Mouse (Mus musculus) kidney, adult 11 months (tissue): Measurements from ENCODE around the gene Spag6.

Experiments
- DNase-seq: peaks from one replicate; pipeline ENCODE4 v3.0.0; 2022

The Spag6 gene

DNA sequence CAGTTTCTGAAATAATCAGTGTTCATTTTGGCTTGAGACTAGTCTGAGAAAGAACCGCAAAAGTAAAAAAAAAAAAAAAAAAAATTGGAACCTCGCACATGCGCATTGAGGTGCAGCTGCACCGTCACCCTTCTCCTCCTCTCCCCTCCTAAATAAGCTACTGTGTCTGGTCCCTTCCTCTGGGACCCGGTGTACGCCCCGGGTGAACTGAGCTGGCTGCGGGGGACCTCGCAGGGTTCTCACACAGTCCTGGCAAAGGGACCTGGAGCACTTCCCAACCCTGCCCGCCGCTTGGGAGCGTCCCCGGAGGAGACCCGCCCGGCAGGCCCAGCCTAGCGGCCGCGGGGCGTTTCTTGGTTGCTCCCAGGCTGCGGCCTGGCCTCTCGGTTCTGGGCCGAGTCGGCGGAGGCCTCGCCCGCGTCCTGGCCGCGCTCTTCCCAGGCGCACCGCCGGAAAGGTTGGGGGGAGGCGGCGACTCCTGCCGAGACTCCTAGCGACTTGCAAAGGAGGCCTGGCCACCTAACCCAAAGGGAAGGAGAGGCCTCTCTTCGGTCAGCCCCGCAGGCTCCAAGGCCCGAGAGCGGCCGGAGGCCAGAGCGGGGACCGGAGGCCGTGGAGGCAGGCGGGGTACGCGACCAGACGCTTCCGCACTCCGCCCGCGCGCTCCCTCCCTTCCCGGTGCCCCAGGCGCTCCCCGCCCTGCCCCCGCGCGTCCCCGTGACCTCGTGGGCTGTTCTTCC lies at the start of gene Spag6:
Spag6 (plus strand) TSS at position 162 of the 740 bp plus-strand sequence.
- peak; percentile 66 for DNase-seq

GRCm38 (mm10) chr2:18648563-18648962 lies 45.3 kb upstream of the Spag6 start:
- DNase-seq = no peak

DNA sequence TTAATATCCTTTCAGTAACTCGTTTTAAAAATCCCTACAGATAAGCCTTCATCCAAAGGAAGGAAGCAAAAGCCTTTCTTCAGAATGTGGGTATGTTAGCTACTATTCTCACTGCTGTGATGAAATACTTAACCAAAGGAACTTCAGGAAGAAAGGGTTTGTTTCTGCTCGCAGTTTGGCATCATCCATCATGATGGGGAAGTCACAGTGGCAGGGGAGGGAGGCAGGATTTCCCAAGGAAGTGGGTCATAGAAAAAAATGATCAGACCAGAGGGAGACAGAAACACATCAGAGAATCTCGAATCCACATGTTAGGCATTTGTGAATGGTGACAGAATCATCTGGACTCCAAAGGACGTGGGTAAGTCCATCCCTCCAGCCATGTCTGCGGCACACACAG lies 39.0 kb upstream of the Spag6 start:
- peak; percentile 6 for DNase-seq

- DNase-seq = no peak
Observed at GRCm38 (mm10) chr2:18664003-18664402, 29.8 kb upstream of the Spag6 start.

- no peak for DNase-seq
Observed at GRCm38 (mm10) chr2:18671041-18671440, 22.8 kb upstream of the Spag6 start.

GRCm38 (mm10) chr2:18672133-18672765 lies 21.6 kb upstream of the Spag6 start, which contains the start of gene Commd3:
TSS of gene Commd3 (plus strand) at chr2:18672384.
- peak; percentile 93 for DNase-seq

DNA sequence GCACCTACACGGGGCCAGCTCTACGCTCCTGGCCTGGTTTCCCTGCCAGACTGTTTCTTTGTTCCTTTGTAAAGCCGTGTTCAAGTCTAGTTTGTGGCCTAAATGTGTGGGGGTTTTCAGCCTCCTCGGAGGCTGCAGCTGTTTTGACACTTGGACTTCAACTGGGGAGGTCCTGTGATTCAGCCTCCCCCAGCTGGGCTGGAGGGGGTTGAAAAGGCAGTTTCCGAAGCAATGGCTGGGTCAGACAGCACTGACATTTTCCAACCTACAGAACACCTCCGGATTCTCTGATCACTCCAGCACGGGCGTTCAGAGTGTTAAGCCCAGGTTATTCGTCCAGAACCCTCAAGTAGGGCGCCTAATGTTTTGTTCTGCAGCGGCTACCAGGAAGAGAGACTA lies 21.1 kb upstream of the Spag6 start:
- no peak for DNase-seq

DNA sequence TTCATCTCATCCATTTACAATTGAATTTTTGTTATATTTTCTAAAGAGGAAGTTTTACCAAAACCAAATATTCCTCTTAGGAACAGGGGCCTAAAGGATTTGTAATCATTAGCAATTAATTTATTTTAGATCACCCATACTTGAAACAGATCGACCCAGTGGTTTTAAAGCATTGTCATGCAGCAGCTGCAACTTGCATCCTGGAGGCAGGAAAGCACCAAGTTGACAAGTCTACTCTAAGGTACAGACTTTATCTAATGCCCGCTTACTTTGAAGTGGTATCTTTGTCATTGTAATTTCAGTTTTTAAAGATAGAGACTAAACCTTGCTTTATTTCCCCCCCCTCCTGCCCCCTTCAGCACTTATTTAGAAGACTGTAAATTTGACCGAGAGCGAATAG lies 20.1 kb upstream of the Spag6 start:
- no peak for DNase-seq

- no peak for DNase-seq
Observed at GRCm38 (mm10) chr2:18674193-18674902, 19.5 kb upstream of the Spag6 start.

- no peak for DNase-seq
Observed at GRCm38 (mm10) chr2:18675681-18676456, 18.0 kb upstream of the Spag6 start.

GRCm38 (mm10) chr2:18676457-18676935 lies 17.3 kb upstream of the Spag6 start:
- DNase-seq = peak; percentile 77

DNA sequence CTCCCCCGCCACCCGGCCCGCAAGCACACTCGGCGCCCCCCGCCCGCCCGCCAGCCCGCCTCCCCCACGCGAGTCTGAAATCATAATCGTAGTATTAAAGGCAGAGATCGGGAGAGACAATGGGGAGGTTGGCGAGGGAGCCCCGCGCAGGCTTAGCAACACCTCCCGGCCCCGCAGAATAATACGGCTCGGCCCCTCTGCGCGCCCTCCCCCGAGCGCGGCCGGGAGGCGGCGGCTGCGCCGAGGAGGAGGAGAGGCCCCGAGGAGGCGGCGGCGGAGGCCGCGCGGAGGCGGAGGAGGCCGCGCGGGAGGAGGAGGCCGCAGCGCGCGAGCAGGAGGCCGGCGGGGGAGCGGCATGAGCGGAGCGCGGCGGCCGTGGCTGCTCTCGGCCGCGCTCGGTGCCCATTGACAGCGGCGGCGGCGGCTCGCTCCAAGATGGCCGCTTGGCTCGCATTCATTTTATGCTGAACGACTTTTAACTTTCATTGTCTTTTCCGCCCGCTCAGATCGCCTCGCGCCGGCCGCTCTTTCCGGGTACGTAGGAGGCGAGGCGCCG lies 16.8 kb upstream of the Spag6 start, which contains the start of gene Bmi1:
Bmi1 (plus strand) TSS at position 83 of the 556 bp plus-strand sequence.
- DNase-seq = peak; percentile 73

- DNase-seq = peak; percentile 29
Observed at GRCm38 (mm10) chr2:18677631-18678471, 16.0 kb upstream of the Spag6 start.

GRCm38 (mm10) chr2:18679701-18680100 lies 14.1 kb upstream of the Spag6 start:
- no peak for DNase-seq

- no peak for DNase-seq
Observed at GRCm38 (mm10) chr2:18680501-18680900, 13.3 kb upstream of the Spag6 start.

- DNase-seq = peak; percentile 64
Observed at GRCm38 (mm10) chr2:18680961-18681360, 12.9 kb upstream of the Spag6 start.

DNA sequence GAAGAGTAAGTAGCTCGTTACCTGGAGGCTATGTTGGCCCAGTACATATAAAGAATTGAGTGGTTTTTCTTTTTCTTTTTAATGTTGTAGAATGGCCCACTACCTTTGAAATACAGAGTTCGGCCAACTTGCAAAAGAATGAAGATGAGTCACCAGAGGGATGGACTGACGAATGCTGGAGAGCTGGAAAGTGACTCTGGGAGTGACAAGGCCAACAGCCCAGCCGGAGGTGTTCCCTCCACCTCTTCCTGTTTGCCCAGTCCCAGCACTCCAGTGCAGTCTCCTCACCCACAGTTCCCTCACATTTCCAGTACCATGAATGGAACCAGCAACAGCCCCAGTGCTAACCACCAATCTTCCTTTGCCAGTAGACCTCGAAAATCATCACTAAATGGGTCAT lies 9.8 kb upstream of the Spag6 start:
- no peak for DNase-seq

DNA sequence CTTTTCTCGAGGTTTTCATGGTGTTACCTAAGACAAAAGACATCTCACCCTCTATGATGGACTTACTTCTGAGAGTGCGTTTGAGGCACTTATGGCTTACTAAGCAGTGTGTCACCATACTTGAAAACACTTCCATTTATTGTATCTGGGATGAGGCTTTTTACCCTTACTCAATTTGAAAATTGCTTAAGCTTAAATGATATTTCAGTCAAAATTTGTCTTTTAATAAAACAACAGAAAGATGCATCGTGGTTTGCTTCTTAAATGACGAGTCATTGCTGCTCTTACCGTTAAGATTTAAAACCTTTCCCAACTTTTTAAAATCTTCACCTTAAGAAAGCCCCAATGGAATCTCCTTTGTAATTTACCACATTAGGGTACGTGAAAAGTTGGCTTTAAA lies 7.4 kb upstream of the Spag6 start:
- no peak for DNase-seq

GRCm38 (mm10) chr2:18686826-18687519 lies 6.9 kb upstream of the Spag6 start:
- DNase-seq = no peak

- DNase-seq = no peak
Observed at GRCm38 (mm10) chr2:18687671-18688170, 6.1 kb upstream of the Spag6 start.

GRCm38 (mm10) chr2:18688286-18688685 lies 5.5 kb upstream of the Spag6 start:
- no peak for DNase-seq
